Mouse (Mus musculus) lung, adult 18-20 months (tissue): ENCODE measurements around the gene Actn4.

Experiments used
- DNase-seq, 2 experiments: peaks; one replicate each; pipeline ENCODE4 v3.0.0; 2022; ENCODE audit warnings: mixed read lengths in 2 of 2

Gene Actn4

GRCm38 (mm10) chr7:28961927-28962670 is at the start of gene Actn4:
TSS of gene Actn4 (minus strand) at chr7:28962340.
- peak; percentile 98 to 99 for DNase-seq

- peak; percentile 30 to 37 for DNase-seq
These were observed 46.6 kb upstream of the Actn4 start for GRCm38 (mm10) chr7:29008714-29009113.

- no peak for DNase-seq
These were observed 46.0 kb upstream of the Actn4 start for GRCm38 (mm10) chr7:29008171-29008570.

GRCm38 (mm10) chr7:29007224-29008101 is 45.3 kb upstream of the Actn4 start:
- DNase-seq = no peak

- DNase-seq = peak; percentile 68 to 72
These were observed 38.8 kb upstream of the Actn4 start for GRCm38 (mm10) chr7:29000651-29001605.

- DNase-seq = no peak
These were observed 31.3 kb upstream of the Actn4 start for GRCm38 (mm10) chr7:28993402-28993801.

GRCm38 (mm10) chr7:28992997-28993396 is 30.9 kb upstream of the Actn4 start:
- DNase-seq = no peak

- no peak for DNase-seq
These were observed 29.5 kb upstream of the Actn4 start for GRCm38 (mm10) chr7:28991616-28992015.

GRCm38 (mm10) chr7:28990766-28991273 is 28.7 kb upstream of the Actn4 start:
- DNase-seq = no peak

- DNase-seq = no peak
These were observed 23.1 kb upstream of the Actn4 start for GRCm38 (mm10) chr7:28985207-28985606.

- DNase-seq = no peak
These were observed 22.3 kb upstream of the Actn4 start for GRCm38 (mm10) chr7:28984452-28984851.

GRCm38 (mm10) chr7:28983849-28984248 is 21.7 kb upstream of the Actn4 start:
- DNase-seq = no peak

- peak in 1 of 2 experiments; percentile 22 for DNase-seq
These were observed 21.0 kb upstream of the Actn4 start for GRCm38 (mm10) chr7:28983141-28983564.

- DNase-seq = peak; percentile 44 to 66
These were observed 20.3 kb upstream of the Actn4 start for GRCm38 (mm10) chr7:28982274-28983013.

- peak; percentile 97 to 98 for DNase-seq
These were observed 19.6 kb upstream of the Actn4 start, which contains the start of the genes Eif3k and Map4k1 for GRCm38 (mm10) chr7:28981651-28982273. TSS of gene Eif3k (minus strand) at chr7:28981864. TSS of gene Map4k1 (plus strand) at chr7:28982050.

GRCm38 (mm10) chr7:28977556-28977955 is 15.4 kb upstream of the Actn4 start:
- DNase-seq = no peak

GRCm38 (mm10) chr7:28973025-28973424 is 10.9 kb upstream of the Actn4 start:
- peak in 1 of 2 experiments; percentile 31 for DNase-seq

GRCm38 (mm10) chr7:28972542-28972985 is 10.4 kb upstream of the Actn4 start:
- DNase-seq = peak; percentile 76 to 78

- DNase-seq = peak; percentile 82 to 90
These were observed 9.7 kb upstream of the Actn4 start for GRCm38 (mm10) chr7:28971770-28972269.

- DNase-seq = peak; percentile 17 to 24
These were observed 8.9 kb upstream of the Actn4 start for GRCm38 (mm10) chr7:28971029-28971428.
